Mouse (Mus musculus) myocyte (in vitro differentiated cells): ENCODE results near the gene Igsf8. TPM values are rescaled to one million over a fixed set of nuclear protein-coding genes. Genes with fewer than 3 reads are reported as not detected.

ENCODE experiments used
- H3K27me3 ChIP-seq: one replicate; pipeline ENCODE4 v1.6.1; 2011; ENCODE audit not compliant: control insufficient read depth, insufficient read depth, insufficient read length
- H3K36me3 ChIP-seq: one replicate; pipeline ENCODE4 v1.6.1; 2011; ENCODE audit not compliant: control insufficient read depth, insufficient read depth
- H3K4me2 ChIP-seq: one replicate; pipeline ENCODE4 v1.6.1; 2011; ENCODE audit warnings: low read depth, control low read depth
- H3K4me3 ChIP-seq: one replicate; pipeline ENCODE4 v1.5.1; 2011; ENCODE audit warnings: mild to moderate bottlenecking, control low read depth, moderate library complexity
- H3K79me2 ChIP-seq: one replicate; pipeline ENCODE4 v1.6.1; 2011; ENCODE audit not compliant: control insufficient read depth, insufficient read depth
- H3ac ChIP-seq: one replicate; pipeline ENCODE4 v1.6.1; 2011; ENCODE audit not compliant: control insufficient read depth, insufficient read length
- CEBPB ChIP-seq: IDR thresholded peaks from 2 replicates; pipeline ENCODE4 v1.6.1; 2011; ENCODE audit warnings: mild to moderate bottlenecking, moderate library complexity; ENCODE audit not compliant: poor library complexity, insufficient read depth, severe bottlenecking
- E2F4 ChIP-seq: IDR thresholded peaks from one replicate; pipeline ENCODE4 v1.6.1; 2011; ENCODE audit warnings: mild to moderate bottlenecking, control low read depth, moderate library complexity; ENCODE audit not compliant: insufficient read depth
- MAX ChIP-seq: IDR thresholded peaks from one replicate; pipeline ENCODE4 v1.6.1; 2011; ENCODE audit warnings: low read depth, mild to moderate bottlenecking, control low read depth
- MYOD1 ChIP-seq, 3 experiments: IDR thresholded peaks; one replicate each; pipeline ENCODE4 v1.6.1; 2011; ENCODE audit warnings: control low read depth in 2 of 3, low read depth in 2 of 3, mild to moderate bottlenecking in 2 of 3, moderate library complexity in 1 of 3; ENCODE audit not compliant: insufficient read length in 2 of 3, control insufficient read depth in 1 of 3
- MYOG ChIP-seq, 3 experiments: IDR thresholded peaks; one replicate each; pipeline ENCODE4 v1.6.1; 2011; ENCODE audit warnings: control low read depth in 2 of 3, low read depth in 2 of 3, mild to moderate bottlenecking in 2 of 3; ENCODE audit not compliant: insufficient read length in 2 of 3, control insufficient read depth in 1 of 3, insufficient read depth in 1 of 3
- POLR2A ChIP-seq: IDR thresholded peaks from one replicate; pipeline ENCODE4 v1.6.1; 2011; ENCODE audit warnings: low read depth, mild to moderate bottlenecking, control low read depth, moderate library complexity; ENCODE audit not compliant: insufficient read length
- POLR2AphosphoS2 ChIP-seq: IDR thresholded peaks from one replicate; pipeline ENCODE4 v1.6.1; 2011; ENCODE audit warnings: low read depth, control low read depth; ENCODE audit not compliant: insufficient read length
- REST ChIP-seq: IDR thresholded peaks from one replicate; pipeline ENCODE4 v1.6.1; 2011; ENCODE audit warnings: mild to moderate bottlenecking, control low read depth, moderate library complexity; ENCODE audit not compliant: insufficient read depth, insufficient read length
- SRF ChIP-seq: IDR thresholded peaks from one replicate; pipeline ENCODE4 v1.6.1; 2011; ENCODE audit warnings: low read depth; ENCODE audit not compliant: control insufficient read depth, insufficient read length
- TCF12 ChIP-seq: IDR thresholded peaks from one replicate; pipeline ENCODE4 v1.6.1; 2011; ENCODE audit warnings: mild to moderate bottlenecking, control low read depth; ENCODE audit not compliant: poor library complexity, insufficient read depth, severe bottlenecking
- TCF3 ChIP-seq: IDR thresholded peaks from one replicate; pipeline ENCODE4 v1.6.1; 2011; ENCODE audit warnings: low read depth, control low read depth; ENCODE audit not compliant: insufficient read length
- USF1 ChIP-seq: IDR thresholded peaks from one replicate; pipeline ENCODE4 v1.6.1; 2011; ENCODE audit warnings: low read depth, mild to moderate bottlenecking, control low read depth, moderate library complexity
- polyA plus RNA-seq: library from polyadenylated mRNA; unstranded; fragments of >200 nt; fragmentation: generic; extraction: Trizol; gene quantifications from one replicate; pipeline ENCODE4 v1.2.1, GENCODE M21; 2012; ENCODE audit warnings: missing spikeins

Igsf8 gene
- polyA plus RNA-seq, 1 experiment = 79.7 TPM

DNA sequence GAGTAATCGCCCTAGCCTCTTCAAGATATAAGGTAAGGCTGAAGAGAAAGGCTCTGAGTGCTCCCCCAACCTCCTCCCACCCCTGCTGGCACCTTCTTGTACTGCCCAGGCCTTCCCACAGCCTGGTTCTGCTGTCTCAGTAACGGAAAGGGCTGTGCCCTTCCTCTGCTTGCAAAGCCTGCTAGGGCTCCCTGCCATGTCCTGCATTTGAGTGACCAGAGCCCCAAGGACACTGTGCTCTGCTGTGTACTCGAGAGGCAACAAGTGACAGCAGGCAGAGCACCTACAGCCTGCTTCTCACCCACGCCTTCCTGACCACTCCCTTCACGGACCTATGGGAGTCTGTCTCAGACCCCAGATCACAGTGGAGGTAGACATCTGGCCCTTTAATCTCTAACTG, 38.8 kb downstream of the Igsf8 start:
- TF ChIP-seq E2F4 (no peak), TCF3 (no peak), CEBPB (no peak), MAX (no peak), TCF12 (no peak), MYOG (IDR thresholded peaks at IDR 0.05; ENCODE audit: control insufficient read depth in 1 of 3, insufficient read depth in 1 of 3, insufficient read length in 2 of 3, low read depth in 2 of 3) (no peak), POLR2A (no peak), SRF (no peak), USF1 (no peak), POLR2AphosphoS2 (no peak), MYOD1 (IDR thresholded peaks at IDR 0.05; ENCODE audit: control insufficient read depth in 1 of 3, insufficient read length in 2 of 3, low read depth in 2 of 3) (no peak), REST (no peak)
- no peak overlapping the region for H3K4me3 ChIP-seq
- no peaks in the 10 kb centered on the region for H3K27me3 ChIP-seq
- no peak overlapping the region for H3ac ChIP-seq
- H3K4me2 ChIP-seq = no peak overlapping the region
- H3K79me2 ChIP-seq = no peaks in the 10 kb centered on the region
- no peaks in the 10 kb centered on the region for H3K36me3 ChIP-seq

DNA sequence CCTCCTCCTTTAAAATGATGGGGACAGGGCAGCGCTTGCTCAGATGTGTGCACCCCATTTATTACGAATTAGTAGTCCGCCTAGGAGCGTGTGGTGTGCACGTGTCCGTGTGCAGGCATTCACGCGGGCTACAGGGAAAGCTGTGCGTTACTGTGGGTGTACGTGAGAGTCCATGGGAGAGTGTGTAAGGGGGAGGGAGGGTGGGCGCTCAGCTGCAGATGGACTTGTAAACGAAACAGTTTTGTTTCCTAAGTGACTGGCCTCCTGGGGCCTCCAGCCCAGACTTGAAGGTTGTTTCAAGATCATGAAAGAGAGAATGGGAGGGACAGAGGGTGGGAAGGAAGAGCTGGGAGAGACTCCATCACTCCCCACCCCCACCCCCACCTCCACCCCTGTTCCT, 39.7 kb downstream of the Igsf8 start:
- Histone ChIP-seq H3K4me3 (no peak overlapping the region), H3ac (no peak overlapping the region), H3K27me3 (no peaks in the 10 kb centered on the region), H3K4me2 (no peak overlapping the region), H3K79me2 (no peaks in the 10 kb centered on the region), H3K36me3 (no peaks in the 10 kb centered on the region)
- TF ChIP-seq E2F4 = no peak

DNA sequence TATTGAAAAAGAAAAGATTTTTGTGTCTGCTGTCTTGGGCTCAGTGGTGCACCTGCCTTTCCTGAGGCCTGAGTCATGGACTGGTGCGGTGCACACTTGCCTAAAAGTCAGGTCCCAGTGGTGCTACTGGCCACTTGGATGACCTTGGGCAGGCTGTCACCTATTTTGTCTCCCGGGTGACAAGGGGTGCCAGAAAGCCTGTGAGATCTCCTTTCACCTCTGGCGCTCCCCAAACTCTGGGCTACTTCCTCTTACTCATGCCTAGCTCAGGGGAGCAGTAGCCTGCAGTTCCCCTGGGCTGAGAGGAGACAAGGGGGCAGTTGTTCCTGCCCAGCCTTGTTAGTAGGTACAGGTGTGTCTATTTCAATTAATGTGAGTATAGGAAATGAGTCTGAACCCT, 40.9 kb downstream of the Igsf8 start:
- Histone ChIP-seq H3K79me2 (no peaks in the 10 kb centered on the region), H3K4me3 (no peak overlapping the region), H3K27me3 (no peaks in the 10 kb centered on the region), H3ac (no peak overlapping the region), H3K36me3 (no peaks in the 10 kb centered on the region), H3K4me2 (no peak overlapping the region)
- TF ChIP-seq MYOD1 (IDR thresholded peaks at IDR 0.05; ENCODE audit: control insufficient read depth in 1 of 3, insufficient read length in 2 of 3, low read depth in 2 of 3) (no peak), USF1 (no peak), MYOG (IDR thresholded peaks at IDR 0.05; ENCODE audit: control insufficient read depth in 1 of 3, insufficient read depth in 1 of 3, insufficient read length in 2 of 3, low read depth in 2 of 3) (no peak), REST (no peak), MAX (no peak), SRF (no peak), POLR2AphosphoS2 (no peak), TCF12 (no peak), CEBPB (no peak), E2F4 (no peak), POLR2A (no peak)

DNA sequence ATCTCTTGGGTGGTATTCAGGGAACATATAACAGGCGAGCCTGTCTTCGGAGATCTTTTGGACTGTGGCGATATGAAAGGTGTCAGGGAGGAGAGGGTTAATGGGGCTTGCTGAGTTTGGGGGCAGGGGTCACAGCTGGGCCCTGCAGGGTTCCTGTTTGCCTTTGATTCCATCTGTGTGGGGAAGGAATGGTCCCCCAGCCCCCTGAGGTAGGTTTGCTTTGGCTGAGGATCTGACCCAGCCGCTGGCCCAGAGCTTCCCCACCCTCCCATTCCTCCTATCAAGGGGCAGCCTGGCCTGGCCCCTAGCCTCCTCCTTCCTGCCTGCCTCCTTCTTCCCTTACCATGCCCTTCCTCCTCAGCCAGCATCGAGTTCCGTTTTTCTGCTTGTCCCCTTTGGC, 41.4 kb downstream of the Igsf8 start:
- H3K4me2 ChIP-seq = no peak overlapping the region
- H3ac ChIP-seq = no peak overlapping the region
- no peaks in the 10 kb centered on the region for H3K36me3 ChIP-seq
- H3K27me3 ChIP-seq = no peaks in the 10 kb centered on the region
- H3K79me2 ChIP-seq = no peaks in the 10 kb centered on the region
- TF ChIP-seq SRF (no peak), MYOD1 (IDR thresholded peaks at IDR 0.05; ENCODE audit: control insufficient read depth in 1 of 3, insufficient read length in 2 of 3, low read depth in 2 of 3) (no peak), MAX (no peak), POLR2AphosphoS2 (no peak), POLR2A (no peak), CEBPB (no peak), TCF3 (no peak), REST (no peak)
- H3K4me3 ChIP-seq = no peak overlapping the region

DNA sequence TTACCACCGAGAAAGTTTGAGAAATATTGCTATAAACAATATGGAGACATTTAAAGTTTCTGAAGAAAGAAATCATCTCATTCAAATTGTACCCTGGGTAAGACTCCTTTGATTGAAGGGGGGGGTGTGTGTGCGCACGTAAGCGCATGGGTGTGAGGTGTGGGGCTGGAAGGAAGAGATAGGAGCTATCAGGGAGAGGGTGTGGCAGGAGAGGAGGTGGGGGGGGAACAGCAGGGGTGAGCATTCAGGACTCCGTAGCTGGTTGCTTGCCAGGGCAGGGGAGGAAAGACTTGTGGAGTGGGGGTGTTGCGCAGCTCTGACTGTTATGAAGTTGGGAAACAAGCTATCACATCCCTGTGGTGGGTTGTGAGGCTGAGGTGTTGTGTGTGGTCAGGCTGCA, 43.0 kb downstream of the Igsf8 start:
- Histone ChIP-seq H3K4me2 (no peak overlapping the region), H3K79me2 (no peaks in the 10 kb centered on the region), H3ac (no peak overlapping the region), H3K4me3 (no peak overlapping the region), H3K36me3 (no peaks in the 10 kb centered on the region), H3K27me3 (no peaks in the 10 kb centered on the region)
- TF ChIP-seq MAX = no peak
- TF ChIP-seq TCF12 = no peak
- TF ChIP-seq MYOD1 (IDR thresholded peaks at IDR 0.05; ENCODE audit: control insufficient read depth in 1 of 3, insufficient read length in 2 of 3, low read depth in 2 of 3) = no peak
- TF ChIP-seq REST = no peak
- TF ChIP-seq MYOG (IDR thresholded peaks at IDR 0.05; ENCODE audit: control insufficient read depth in 1 of 3, insufficient read depth in 1 of 3, insufficient read length in 2 of 3, low read depth in 2 of 3) = no peak
- TF ChIP-seq TCF3 = no peak
- no peak for TF ChIP-seq USF1
- no peak for TF ChIP-seq POLR2A
